Mouse (Mus musculus) kidney, adult 11 months (tissue): ENCODE data around the gene Cx3cr1.

Experiments
- DNase-seq: peaks from one replicate; pipeline ENCODE4 v3.0.0; 2022

Cx3cr1 gene

DNA sequence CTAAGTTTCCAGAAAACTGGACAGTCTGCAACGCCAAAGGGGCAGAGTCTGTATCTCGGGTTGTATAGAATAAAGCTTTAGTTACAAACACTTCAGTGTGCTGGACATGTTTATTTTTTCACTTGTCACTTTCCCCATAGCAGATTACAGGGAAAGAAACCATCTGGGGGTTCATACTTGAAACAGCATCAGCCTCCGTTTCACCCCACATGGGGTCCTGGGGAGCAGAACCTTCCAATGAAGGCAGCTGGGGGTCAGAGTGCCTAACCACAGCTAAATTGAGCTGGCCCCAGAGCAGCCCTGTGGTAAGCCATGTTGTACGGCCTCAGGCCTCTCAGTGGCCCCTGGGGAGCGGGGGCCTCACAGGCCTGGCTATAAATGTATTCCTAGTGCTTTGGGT lies 143.2 kb downstream of the Cx3cr1 start:
- DNase-seq: no peak

GRCm38 (mm10) chr9:119925729-119926128 lies 143.9 kb downstream of the Cx3cr1 start:
- DNase-seq: no peak

- DNase-seq: no peak
Observed at GRCm38 (mm10) chr9:119925120-119925657, 144.5 kb downstream of the Cx3cr1 start.

GRCm38 (mm10) chr9:119923462-119923861 lies 146.2 kb downstream of the Cx3cr1 start:
- DNase-seq: no peak

DNA sequence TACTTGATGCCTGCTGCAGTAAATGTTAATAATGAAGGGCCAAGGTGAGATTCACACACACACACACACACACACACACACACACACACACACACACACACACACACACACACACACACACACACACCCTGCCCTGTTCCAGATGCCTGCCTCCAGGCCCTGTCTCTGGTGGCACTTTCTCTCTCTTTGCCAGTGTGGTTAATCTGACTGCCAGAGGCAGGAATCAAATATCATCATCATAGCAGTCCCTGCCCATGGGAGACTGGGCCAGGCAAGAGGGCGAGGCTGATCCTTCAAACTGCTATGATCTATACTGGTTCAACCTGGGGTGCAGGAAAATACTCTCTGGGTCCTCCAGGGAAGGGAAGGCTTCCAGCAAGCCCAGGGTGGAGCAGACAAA lies 149.8 kb downstream of the Cx3cr1 start:
- DNase-seq: no peak

DNA sequence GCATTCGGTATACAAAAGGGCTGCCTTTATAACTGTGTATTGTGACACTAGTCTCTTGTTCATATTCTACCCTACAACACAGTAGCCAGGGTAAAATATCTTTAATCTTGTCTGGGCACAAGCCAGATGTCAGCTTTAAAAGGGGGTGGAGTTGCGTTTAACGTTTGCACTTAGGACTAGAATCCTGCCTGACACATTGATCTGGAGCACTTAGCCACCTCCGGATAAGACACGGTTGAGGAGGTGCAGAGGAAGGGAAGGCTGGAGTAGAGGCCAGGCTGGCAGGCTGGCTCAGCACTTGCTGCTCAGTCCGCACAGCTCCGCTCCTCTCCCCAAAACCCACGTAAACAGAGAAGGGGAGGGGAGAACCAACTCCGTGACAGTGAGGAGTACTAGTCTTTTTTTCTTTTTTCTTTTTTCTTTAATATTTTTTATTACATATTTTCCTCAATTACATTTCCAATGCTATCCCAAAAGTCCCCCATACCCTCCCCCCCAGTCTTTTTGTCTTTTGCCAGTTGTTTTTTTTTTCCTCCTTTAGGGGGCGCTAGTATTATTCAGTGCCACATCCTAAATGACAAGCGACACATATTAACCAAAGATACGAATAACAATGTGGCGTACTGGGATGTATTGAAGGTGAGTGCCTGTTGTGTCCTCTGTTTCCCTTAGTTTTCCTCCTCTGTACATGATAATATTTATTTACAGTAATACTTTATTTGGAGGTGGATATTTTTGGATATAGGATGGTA lies 156.4 kb downstream of the Cx3cr1 start:
- DNase-seq: no peak

- no peak for DNase-seq
Observed at GRCm38 (mm10) chr9:119909931-119910330, 159.7 kb downstream of the Cx3cr1 start.

- DNase-seq: no peak
Observed at GRCm38 (mm10) chr9:119908708-119909107, 161.0 kb downstream of the Cx3cr1 start.

DNA sequence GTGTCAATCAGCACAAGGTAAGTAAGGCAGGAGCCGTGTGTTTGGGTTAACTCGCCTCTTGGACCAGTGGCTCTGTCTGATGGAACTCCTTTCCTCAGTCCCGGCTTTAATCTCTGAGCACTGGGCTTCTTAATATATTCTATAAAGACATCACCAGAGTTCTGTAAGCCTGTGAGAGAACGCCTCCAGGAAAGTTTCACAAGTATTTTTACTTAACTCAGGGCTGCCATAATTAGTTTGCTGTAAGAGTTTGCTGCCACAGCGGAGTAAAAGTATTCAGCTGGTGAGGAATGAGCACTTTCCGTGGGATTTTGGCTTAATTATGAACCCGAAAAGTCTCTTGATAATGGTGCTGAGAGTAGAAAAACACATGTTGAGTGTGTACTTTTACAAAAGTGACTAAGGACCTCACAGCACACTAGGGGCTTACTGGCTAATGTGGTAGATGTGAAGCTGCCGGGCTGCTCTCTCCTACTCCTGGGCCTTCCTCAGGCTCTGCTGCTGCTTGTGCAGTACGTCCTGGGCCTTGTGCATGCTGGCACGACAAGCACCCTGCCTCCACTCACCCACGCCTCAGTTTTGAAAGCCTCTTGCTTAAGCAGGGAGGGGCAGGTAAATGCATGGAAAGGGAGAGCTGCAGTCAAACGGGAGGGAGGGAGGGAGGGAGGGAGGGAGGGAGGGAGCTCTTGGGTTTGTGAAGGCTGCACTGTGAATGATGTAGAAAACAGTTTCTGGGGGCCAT lies 167.1 kb downstream of the Cx3cr1 start:
- no peak for DNase-seq

GRCm38 (mm10) chr9:119899446-119899845 lies 170.2 kb downstream of the Cx3cr1 start:
- DNase-seq: no peak

DNA sequence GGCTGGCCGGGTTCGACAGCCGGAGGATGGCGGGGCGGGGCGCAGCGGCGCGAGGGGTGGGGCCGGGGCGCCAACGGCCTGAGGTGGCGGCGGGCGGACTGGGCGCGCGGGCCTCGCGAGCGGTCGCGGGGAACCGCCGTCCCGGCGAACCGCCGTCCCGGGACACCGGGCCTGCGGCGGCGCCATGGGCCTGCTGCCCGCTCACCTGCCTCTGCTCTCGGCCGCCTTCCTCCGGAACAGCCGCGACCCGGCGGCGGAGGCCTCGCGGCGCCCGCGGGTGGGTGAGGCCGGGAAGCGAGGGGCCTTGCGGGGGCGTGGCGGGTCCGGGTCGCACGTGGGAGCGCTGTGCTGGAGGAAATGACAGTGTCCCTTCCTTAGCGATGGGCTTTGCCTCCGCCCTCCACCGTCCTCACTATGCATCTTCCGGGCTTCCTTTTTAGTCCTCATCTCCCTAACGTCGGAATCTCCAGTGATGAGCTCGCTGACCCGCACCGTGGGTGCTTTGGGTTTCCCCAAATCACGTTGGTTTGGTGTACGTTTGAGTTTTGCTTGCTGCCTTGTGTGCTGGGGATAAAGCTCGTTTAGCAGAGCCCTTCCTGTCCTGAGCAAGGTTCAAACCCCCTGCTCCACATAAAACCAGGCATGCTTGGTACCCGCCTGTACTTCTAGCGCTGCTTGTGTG lies 174.5 kb downstream of the Cx3cr1 start:
- DNase-seq: peak; percentile 30

DNA sequence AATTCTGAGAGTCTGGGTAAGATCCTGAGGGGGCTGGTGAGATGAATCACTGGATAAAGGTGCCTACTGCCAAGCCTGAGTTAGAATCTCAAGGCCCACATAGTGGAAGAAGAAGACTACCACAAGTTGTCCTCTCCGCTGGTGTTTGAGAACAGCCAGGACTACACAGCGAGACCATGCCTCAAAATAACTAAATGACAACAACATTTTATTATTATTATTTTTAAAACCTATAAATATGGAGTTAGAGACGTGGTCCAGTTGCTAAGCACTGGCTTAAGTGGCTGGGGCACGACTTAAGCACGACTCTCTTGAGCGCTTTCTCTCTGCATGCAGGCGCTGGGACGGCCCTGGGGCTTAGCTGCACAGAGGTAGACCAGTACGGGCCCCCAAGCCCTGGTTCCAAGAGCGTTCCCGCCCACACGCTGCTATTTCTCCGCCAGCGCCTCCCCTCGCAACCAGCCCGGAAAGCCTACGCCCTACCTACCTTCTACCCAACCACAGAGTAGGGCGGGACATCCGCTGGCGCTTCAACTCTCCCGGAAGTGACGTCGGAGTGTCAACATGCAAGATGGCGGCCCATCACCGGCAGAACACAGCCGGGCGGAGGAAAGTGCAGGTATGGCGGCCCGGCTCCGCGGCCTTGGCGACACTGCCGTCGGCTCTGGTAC lies 175.2 kb downstream of the Cx3cr1 start, which contains the start of gene Wdr48:
TSS of gene Wdr48 (plus strand) at position 540 of the 671 bp plus-strand sequence.
- DNase-seq: peak; percentile 97

DNA sequence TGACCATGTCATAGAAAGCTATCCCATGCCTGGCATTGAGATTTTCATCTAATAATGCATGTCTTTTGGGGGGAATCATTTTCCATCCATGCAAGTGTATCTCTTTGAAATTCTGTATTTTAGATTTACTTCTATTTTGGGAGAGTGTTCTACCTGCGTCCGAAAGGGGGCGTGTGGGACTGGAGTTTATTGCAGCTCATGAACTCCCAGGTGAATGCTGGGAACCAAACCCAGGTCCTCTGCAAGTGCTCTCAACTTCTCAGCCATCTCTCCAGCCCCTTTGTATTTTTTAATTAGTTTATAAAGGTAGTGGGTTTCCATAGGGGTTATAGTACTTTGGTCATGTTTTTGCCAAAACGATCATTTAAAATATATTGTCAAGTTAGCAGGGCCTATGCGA lies 175.8 kb downstream of the Cx3cr1 start:
- DNase-seq: no peak

DNA sequence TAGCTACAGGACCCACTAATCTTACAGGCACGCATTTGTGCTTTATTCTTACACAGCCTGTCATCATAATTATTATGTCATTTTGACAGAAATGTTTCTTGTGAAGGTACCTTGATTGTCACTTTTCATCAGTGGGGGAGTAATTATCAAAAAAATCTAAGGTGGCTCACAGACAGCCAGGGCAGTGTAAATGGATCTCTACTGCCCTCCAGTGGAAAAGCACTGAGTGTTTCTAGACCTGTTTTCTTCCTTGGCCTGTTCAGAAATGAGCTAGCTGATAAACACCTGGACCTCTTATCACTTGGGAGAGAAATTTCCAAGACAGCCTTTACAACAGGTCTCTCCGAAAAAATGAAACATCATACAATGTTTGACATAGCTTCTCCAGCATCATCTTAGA lies 179.0 kb downstream of the Cx3cr1 start:
- DNase-seq: no peak

DNA sequence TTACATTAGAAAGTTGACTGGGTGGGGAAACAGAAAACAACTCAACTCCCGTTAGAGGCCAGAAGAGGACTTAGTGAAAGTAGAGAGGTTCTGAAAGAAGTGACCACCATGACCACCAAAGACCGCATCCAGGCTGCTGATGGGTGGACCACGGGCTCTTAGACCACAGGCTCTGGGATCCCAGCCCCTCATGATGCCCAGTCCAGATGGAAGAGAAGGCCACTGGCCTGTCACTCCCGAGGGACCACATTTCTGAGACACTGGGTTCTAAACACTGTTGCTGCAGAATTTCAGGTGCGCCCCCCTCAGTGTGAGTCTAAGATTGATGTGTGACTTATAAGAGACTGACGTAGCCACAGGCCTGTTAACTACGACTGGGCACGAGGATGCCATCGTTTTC lies 180.2 kb downstream of the Cx3cr1 start:
- no peak for DNase-seq

- no peak for DNase-seq
Observed at GRCm38 (mm10) chr9:119888843-119889246, 180.8 kb downstream of the Cx3cr1 start.

DNA sequence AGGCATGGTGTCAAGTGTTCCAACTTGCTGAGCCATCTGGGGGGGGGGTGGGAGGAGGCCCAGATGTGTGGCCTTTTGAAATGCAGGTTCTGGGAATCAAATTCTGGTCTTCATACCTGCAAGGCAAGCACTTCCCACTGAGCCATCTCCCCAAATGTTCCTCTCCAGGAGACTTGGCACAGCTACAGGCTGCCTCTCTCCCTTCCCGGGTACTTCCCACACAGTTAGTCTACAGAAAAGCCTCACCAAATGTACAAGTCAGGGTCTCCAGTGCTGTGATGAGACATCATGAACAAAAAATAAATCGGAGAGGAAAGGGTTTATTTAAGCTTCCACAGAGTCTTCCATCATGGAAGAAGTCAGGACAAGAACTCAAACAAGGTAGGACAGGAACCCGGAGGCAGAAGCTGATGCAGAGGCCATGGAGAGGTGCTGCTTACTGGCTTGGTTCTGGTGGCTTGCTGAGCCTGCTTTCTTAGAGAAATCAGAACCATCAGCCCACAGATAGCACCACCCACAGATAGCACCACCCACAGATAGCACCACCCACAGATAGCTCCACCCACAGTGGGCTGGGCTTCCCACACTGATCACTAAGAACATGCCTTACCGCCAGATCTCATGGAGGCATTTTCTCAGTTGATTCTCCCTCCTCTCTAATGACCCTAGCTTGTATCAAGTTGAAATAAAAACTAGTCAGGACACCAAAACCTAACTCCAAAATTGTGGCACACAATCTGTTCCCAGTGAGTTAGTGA lies 182.4 kb downstream of the Cx3cr1 start:
- DNase-seq: no peak

GRCm38 (mm10) chr9:119854170-119854569 lies 215.5 kb downstream of the Cx3cr1 start:
- no peak for DNase-seq

- peak; percentile 13 for DNase-seq
Observed at GRCm38 (mm10) chr9:119853071-119853846, 216.4 kb downstream of the Cx3cr1 start.

- DNase-seq: peak; percentile 57
Observed at GRCm38 (mm10) chr9:119852347-119853030, 217.2 kb downstream of the Cx3cr1 start.
